In the genomic region with DNA sequence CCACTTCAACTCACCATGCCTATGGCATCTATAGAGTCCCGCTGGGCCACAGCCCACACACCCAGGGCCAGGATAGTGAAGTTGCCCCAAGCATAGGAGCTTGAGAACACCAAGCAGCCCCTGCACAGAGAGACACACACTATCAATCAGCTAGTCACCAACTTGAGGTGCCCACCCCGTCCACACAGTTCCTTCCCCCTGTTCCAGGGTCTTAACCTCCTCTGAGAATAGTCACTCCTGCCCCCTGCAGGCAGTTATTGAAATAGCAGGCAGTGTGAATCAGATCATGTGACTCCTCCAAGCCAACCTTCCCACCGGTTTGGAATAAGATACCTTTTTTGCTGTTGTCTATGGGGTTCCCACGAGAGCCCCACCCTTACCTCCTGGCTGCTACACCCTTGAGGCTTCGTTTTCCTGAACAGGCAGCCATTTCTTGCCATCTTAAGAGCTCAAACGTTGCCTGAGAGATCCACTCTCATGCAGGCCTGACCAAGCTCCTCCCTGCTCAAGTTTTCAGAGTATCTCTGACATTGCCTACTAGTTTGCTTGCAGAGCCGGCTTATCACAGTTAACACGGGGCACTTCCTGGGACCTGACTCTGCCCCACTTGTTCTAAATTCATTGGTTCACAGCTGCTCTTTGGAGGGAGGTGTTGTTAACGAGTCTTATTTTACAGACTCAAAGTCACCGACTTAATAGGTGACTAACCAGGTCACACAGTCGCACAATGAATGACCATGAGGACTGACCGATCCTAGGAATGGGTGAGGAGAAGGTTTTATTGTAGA, we compare ENCODE assay signal across 8 mouse cellular contexts. TPM values are rescaled to one million over a fixed set of nuclear protein-coding genes. Genes with fewer than 3 reads are reported as not detected.
DNase-seq lines count a peak whose midpoint lies in the region; ATAC-seq and TF ChIP-seq lines count a peak whose summit lies in the region.

No protein-coding gene starts in this region.

- H3K36me3 ChIP-seq in liver, adult 2 months (ENCODE audit: control insufficient read depth, insufficient read depth, low read length) = no peaks in the 10 kb centered on the region
- H3K36me3 ChIP-seq in neural tube, embryonic 11.5 days (ENCODE audit: control insufficient read depth, insufficient read depth, low read length) = no peaks in the 10 kb centered on the region

- ATAC-seq in activated CD4-positive, CD25-positive, alpha-beta regulatory T cell, adult 4 months = peak; percentile 76
- no peak for ATAC-seq in neural tube, embryonic 11.5 days (ENCODE audit: insufficient read depth, low FRiP score, low TSS enrichment)

- H3K4me2 ChIP-seq in neural tube, embryonic 11.5 days (ENCODE audit: low read depth) = no peak overlapping the region

- peak; percentile 43 for TF ChIP-seq CTCF in liver, adult 2 months (IDR thresholded peaks at IDR 0.05; ENCODE audit: low read depth, low read length)

- no peaks in the 10 kb centered on the region for H3K4me1 ChIP-seq in liver, adult 2 months (ENCODE audit: control insufficient read depth, insufficient read depth, low read length)
- peaks cover 13% of the 10 kb centered on the region; the same call in 1 of the 2 replicates for H3K4me1 ChIP-seq in neural tube, embryonic 11.5 days (ENCODE audit: control insufficient read depth, insufficient read depth, low read length)

- DNase-seq in right cerebral cortex, postnatal 14 days = peak; percentile 51
- DNase-seq in right cerebral cortex, postnatal 36 days (ENCODE audit: low spot score in 2 of 2) = no peak
- peak; percentile 86 for DNase-seq in embryo, embryonic 10.5 days (ENCODE audit: low spot score)
- peak; percentile 61 to 68 for DNase-seq in heart, postnatal 36 days
- peak; percentile 22 for DNase-seq in liver, adult 2 months (ENCODE audit: extremely low read depth, low read depth, low spot score)
- DNase-seq in neural tube, embryonic 11.5 days (ENCODE audit: low spot score) = peak; percentile 67
- no peak for DNase-seq in ovary, postnatal 10 days (ENCODE audit: low spot score)

- no peaks in the 10 kb centered on the region for H3K9me3 ChIP-seq in neural tube, embryonic 11.5 days (ENCODE audit: control insufficient read depth, low read length)

- H3K27ac ChIP-seq in liver, adult 2 months (replicated peaks; ENCODE audit: insufficient read depth, low read depth, low read length) = no peak overlapping the region
- H3K27ac ChIP-seq in neural tube, embryonic 11.5 days (ENCODE audit: low read depth, low read length) = no peak overlapping the region

- no peak for TF ChIP-seq POLR2A in liver, adult 2 months (IDR thresholded peaks at IDR 0.05; ENCODE audit: extremely low read depth, insufficient read depth, low read length)

- no peak overlapping the region for H3K4me3 ChIP-seq in liver, adult 2 months (ENCODE audit: insufficient read depth, low read depth, low read length)
- no peak overlapping the region for H3K4me3 ChIP-seq in neural tube, embryonic 11.5 days (ENCODE audit: low read depth, low read length)

- intact Hi-C loops in heart, postnatal 36 days (cut with DNase I) = no loop called here

- WGBS in liver, adult 2 months = 46% methylated on average over 12 of the region's 12 CpGs
- WGBS in neural tube, embryonic 11.5 days = 55% methylated on average over 12 of the region's 12 CpGs

- H3K9ac ChIP-seq in liver, adult 2 months (ENCODE audit: low read depth, low read length) = no peak overlapping the region
- H3K9ac ChIP-seq in neural tube, embryonic 11.5 days (ENCODE audit: low read length) = no peak overlapping the region

- H3K79me2 ChIP-seq in liver, adult 2 months (ENCODE audit: control insufficient read depth, insufficient read depth, low read length) = no peaks in the 10 kb centered on the region

- H3K27me3 ChIP-seq in liver, adult 2 months (ENCODE audit: control insufficient read depth, insufficient read depth, low read length) = no peaks in the 10 kb centered on the region
- H3K27me3 ChIP-seq in neural tube, embryonic 11.5 days (ENCODE audit: control insufficient read depth, insufficient read depth, low read length) = no peaks in the 10 kb centered on the region

RNA-seq across cellular contexts. Expression of a gene that starts 5.4 kb away (rescaled TPM):
- 10 to 100 TPM; 16.7 to 17.4 TPM for polyA plus RNA-seq in activated CD4-positive, CD25-positive, alpha-beta regulatory T cell, adult 4 months (2017; shearing (Covaris generic))
- 10 to 100 TPM; 45.1 to 49.3 TPM for total RNA-seq in heart, postnatal 36 days (2021)
- 2.1 and 2.4 TPM in 2 replicates for total RNA-seq in liver, adult 2 months (2014; rRNA removed)
- 3.7 TPM in 2 replicates for polyA plus RNA-seq in liver, adult 2 months (2012; rRNA removed)
- 9.1 and 10.7 TPM in 2 replicates for polyA plus RNA-seq in neural tube, embryonic 11.5 days (2014; fragmentation: Nextera tagmentation; extraction: Ambion mirVana)

RNA-seq across cellular contexts. Expression of a gene that starts 43.6 kb away (rescaled TPM):
- polyA plus RNA-seq in activated CD4-positive, CD25-positive, alpha-beta regulatory T cell, adult 4 months (2017; shearing (Covaris generic)) = 10 to 100 TPM in 1 of 2 experiments, 1 to 10 TPM in 1; 6.0 to 12.9 TPM
- total RNA-seq in heart, postnatal 36 days (2021) = 10 to 100 TPM in 1 of 2 experiments, 1 to 10 TPM in 1; 9.2 to 13.1 TPM
- total RNA-seq in liver, adult 2 months (2014; rRNA removed) = 4.1 and 6.2 TPM in 2 replicates
- 11.8 and 12.9 TPM in 2 replicates for polyA plus RNA-seq in liver, adult 2 months (2012; rRNA removed)
- 22.0 and 22.7 TPM in 2 replicates for polyA plus RNA-seq in neural tube, embryonic 11.5 days (2014; fragmentation: Nextera tagmentation; extraction: Ambion mirVana)

RNA-seq across cellular contexts. Expression of a gene that starts 43.8 kb away (rescaled TPM):
- polyA plus RNA-seq in activated CD4-positive, CD25-positive, alpha-beta regulatory T cell, adult 4 months (2017; shearing (Covaris generic)) = 1 to 10 TPM; 2.4 to 3.3 TPM
- 1 to 10 TPM; 8.0 to 9.3 TPM for total RNA-seq in heart, postnatal 36 days (2021)
- total RNA-seq in liver, adult 2 months (2014; rRNA removed) = 1.8 and 2.8 TPM in 2 replicates
- polyA plus RNA-seq in liver, adult 2 months (2012; rRNA removed) = 2.0 and 5.3 TPM in 2 replicates
- 20.9 and 24.2 TPM in 2 replicates for polyA plus RNA-seq in neural tube, embryonic 11.5 days (2014; fragmentation: Nextera tagmentation; extraction: Ambion mirVana)

RNA-seq across cellular contexts. Expression of a gene that starts 47.7 kb away (rescaled TPM):
- polyA plus RNA-seq in activated CD4-positive, CD25-positive, alpha-beta regulatory T cell, adult 4 months (2017; shearing (Covaris generic)) = 10 to 100 TPM; 39.2 to 48.2 TPM
- 10 to 100 TPM; 10.6 to 11.9 TPM for total RNA-seq in heart, postnatal 36 days (2021)
- 8.1 and 8.9 TPM in 2 replicates for total RNA-seq in liver, adult 2 months (2014; rRNA removed)
- polyA plus RNA-seq in liver, adult 2 months (2012; rRNA removed) = 49.6 and 58.5 TPM in 2 replicates
- 71.7 and 78.3 TPM in 2 replicates for polyA plus RNA-seq in neural tube, embryonic 11.5 days (2014; fragmentation: Nextera tagmentation; extraction: Ambion mirVana)

RNA-seq across cellular contexts. Expression of a gene that starts 48.0 kb away (rescaled TPM):
- under 1 TPM in 1 of 2 experiments, not detected in 1; 0.11 TPM for polyA plus RNA-seq in activated CD4-positive, CD25-positive, alpha-beta regulatory T cell, adult 4 months (2017; shearing (Covaris generic))
- under 1 TPM; 0.05 to 0.11 TPM for total RNA-seq in heart, postnatal 36 days (2021)
- not detected in 2 replicates for total RNA-seq in liver, adult 2 months (2014; rRNA removed)
- polyA plus RNA-seq in liver, adult 2 months (2012; rRNA removed) = not detected in 2 replicates
- polyA plus RNA-seq in neural tube, embryonic 11.5 days (2014; fragmentation: Nextera tagmentation; extraction: Ambion mirVana) = 9.8 and 10.5 TPM in 2 replicates

Comparison
In these comparisons a context has a peak if more than half of its experiments do, and no peak if none do; other contexts are left out.
1. DNase-seq: peak in right cerebral cortex, postnatal 14 days (single experiment), embryo, embryonic 10.5 days (single experiment), heart, postnatal 36 days (2 of 2), liver, adult 2 months (single experiment) and neural tube, embryonic 11.5 days (single experiment); none in right cerebral cortex, postnatal 36 days (0 of 2) and ovary, postnatal 10 days (single experiment).